Mouse (Mus musculus): ENCODE measurements at regions not wholly inside any gene's neighbourhood (a gene's known extent, or its start where the extent isn't known, plus 50 kb on each side); places are given as distances from the start of the nearest gene placed in this dataset.

DNA sequence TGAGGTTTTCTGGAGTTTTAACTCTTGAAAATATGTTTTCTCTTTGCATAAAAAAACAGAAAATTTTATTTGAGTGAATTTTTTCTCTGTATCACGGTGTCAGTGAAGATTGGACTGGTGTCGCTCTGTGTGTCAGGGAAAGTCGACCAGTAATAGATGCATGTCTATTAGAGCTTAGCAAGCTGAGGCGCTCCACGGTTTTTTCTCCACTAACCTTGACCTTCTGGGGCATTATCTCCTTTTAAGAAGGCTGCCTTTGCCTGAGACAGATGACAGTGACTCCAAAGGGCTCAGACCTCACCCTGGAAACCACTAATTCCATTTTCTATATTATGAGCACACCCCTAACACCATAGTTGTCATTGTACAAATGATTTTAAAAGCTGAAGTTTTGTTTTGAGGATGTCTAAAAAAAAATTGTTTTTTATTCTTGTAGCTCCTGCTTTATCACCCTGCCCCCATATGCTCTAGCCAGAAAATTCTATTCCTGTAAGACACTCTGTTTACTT, 561.8 kb downstream of the Gm43517 start:
- TF ChIP-seq CTCF (IDR thresholded peaks at IDR 0.05; ENCODE audit: borderline replicate concordance, insufficient read depth, low read length): no peak
- no peak for TF ChIP-seq POLR2A (IDR thresholded peaks at IDR 0.05; ENCODE audit: low read depth, low read length)
